Mouse (Mus musculus) embryonic facial prominence, embryonic 11.5 days (tissue): ENCODE measurements around the gene Slc12a8. TPM values are rescaled to one million over a fixed set of nuclear protein-coding genes. Genes with fewer than 3 reads are reported as not detected.

Experiments used
- ATAC-seq: fragments of 200-750 bp; cut with Nextera tagmentation; replicated peaks from 2 replicates; pipeline ENCODE4 v1.8.0; 2017; ENCODE audit warnings: low read depth; ENCODE audit not compliant: insufficient number of reproducible peaks, low FRiP score, low TSS enrichment
- DNase-seq: peaks from one replicate; pipeline ENCODE4 v3.0.0-alpha.2; 2015; ENCODE audit warnings: low spot score
- H3K27ac ChIP-seq: fragments of 300-500 bp; sonication (generic); replicated peaks from 2 replicates; pipeline ENCODE4 v1.5.1; 2014; ENCODE audit warnings: mild to moderate bottlenecking, low read depth, low read length, control low read depth
- H3K27me3 ChIP-seq: fragments of 300-500 bp; sonication (generic); 2 replicates; pipeline ENCODE4 v1.6.1; 2014; ENCODE audit warnings: mild to moderate bottlenecking, low read length, moderate library complexity, mixed read lengths; ENCODE audit not compliant: control insufficient read depth, insufficient read depth
- H3K36me3 ChIP-seq: fragments of 300-500 bp; sonication (generic); replicated peaks from 2 replicates; pipeline ENCODE4 v1.6.1; 2014; ENCODE audit warnings: low read depth, mild to moderate bottlenecking, low read length, moderate library complexity, mixed read lengths; ENCODE audit not compliant: control insufficient read depth, insufficient read depth
- H3K4me1 ChIP-seq: fragments of 300-500 bp; sonication (generic); 2 replicates; pipeline ENCODE4 v1.6.1; 2014; ENCODE audit warnings: low read length, mixed read lengths; ENCODE audit not compliant: control insufficient read depth, insufficient read depth
- H3K4me2 ChIP-seq: fragments of 300-500 bp; sonication (generic); 2 replicates; pipeline ENCODE4 v1.6.1; 2014; ENCODE audit warnings: low read depth, mild to moderate bottlenecking, control low read depth, low read length, moderate library complexity
- H3K4me3 ChIP-seq: fragments of 300-500 bp; sonication (generic); 2 replicates; pipeline ENCODE4 v1.5.1; 2014; ENCODE audit warnings: low read depth, low read length, control low read depth
- H3K9ac ChIP-seq: fragments of 300-500 bp; sonication (generic); replicated peaks from 2 replicates; pipeline ENCODE4 v1.6.1; 2014; ENCODE audit warnings: mild to moderate bottlenecking, control low read depth, low read length
- H3K9me3 ChIP-seq: fragments of 300-500 bp; sonication (generic); replicated peaks from 2 replicates; pipeline ENCODE4 v1.6.1; 2016; ENCODE audit warnings: mild to moderate bottlenecking, low read length, inconsistent platforms, mixed read lengths; ENCODE audit not compliant: control insufficient read depth
- WGBS: fragments of 180-500 bp; shearing (Covaris S2); extraction: QIAGEN DNeasy Blood & Tissue Kit; methylation state at CpG from one replicate; pipeline ENCODE4 v1.1.7; 2014; 5-methylcytosine and 5-hydroxymethylcytosine counted together
- polyA plus RNA-seq: library from polyadenylated mRNA; unstranded; fragments of >200 nt; fragmentation: Nextera tagmentation; extraction: Ambion mirVana; gene quantifications from 2 replicates; pipeline ENCODE4 v1.2.1, GENCODE M21; 2014

Slc12a8 gene
- polyA plus RNA-seq, 1 experiment from 2014 or later, result 0.35 TPM

DNA sequence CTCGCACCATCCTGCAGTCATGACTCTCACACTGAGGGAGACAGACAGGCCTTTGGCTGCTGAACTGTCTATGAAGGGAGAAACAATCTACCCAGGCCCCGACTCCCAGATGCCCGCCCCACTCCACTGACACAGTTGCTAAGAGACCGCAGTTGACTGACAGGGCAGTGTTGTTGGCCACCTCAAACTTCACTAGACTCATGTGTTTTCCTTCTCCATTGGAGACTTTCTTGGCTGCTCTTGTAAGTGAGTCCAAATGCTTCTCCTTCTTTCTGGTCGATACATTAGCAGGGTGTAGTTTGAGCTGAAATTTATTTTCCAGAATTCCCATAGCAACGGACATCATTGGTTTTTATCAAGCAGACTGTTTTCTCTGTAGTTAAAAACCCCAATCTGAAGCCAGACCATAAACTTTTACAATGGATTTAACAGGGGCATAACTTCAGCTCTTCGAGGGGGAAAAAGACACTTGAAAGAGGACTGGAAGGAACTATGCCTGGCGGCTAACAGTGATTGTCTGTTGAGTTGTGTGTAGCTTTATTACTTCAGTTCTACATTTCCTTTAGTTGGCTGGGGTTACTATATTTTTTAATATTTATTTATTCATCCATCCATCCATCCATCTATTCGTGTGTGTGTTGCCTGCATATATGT is 36.7 kb downstream of the Slc12a8 start:
- no peaks in the 10 kb centered on the region for H3K27me3 ChIP-seq
- DNase-seq (no peak), ATAC-seq (no peak)
- no peaks in the 10 kb centered on the region for H3K9me3 ChIP-seq
- no peak overlapping the region for H3K27ac ChIP-seq
- 77% methylated on average over 9 of the region's 9 CpGs for WGBS
- H3K4me1 ChIP-seq, result no peaks in the 10 kb centered on the region
- H3K36me3 ChIP-seq, result no peaks in the 10 kb centered on the region
- no peak overlapping the region for H3K4me3 ChIP-seq
- no peak overlapping the region for H3K4me2 ChIP-seq
- no peak overlapping the region for H3K9ac ChIP-seq

DNA sequence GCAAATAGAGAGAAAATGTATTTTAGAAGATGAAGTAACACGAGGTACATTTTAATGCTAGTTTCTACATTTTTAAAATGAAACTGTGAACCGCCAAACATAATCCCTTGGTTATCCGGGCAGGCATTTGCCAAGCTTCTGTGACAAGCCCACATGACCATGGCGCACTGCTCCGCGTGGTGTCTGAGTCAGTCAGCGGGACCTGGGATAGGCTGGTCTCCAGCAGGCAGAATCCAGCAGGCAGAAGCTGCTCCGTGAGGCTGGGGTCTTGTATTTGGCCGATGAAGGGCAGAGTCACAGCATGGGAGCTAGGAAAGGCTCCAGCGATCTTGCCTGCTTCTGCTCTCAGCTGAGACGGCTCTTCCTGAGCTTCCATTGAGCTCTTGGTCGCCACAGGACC is 41.0 kb downstream of the Slc12a8 start:
- Histone ChIP-seq H3K4me1 (no peaks in the 10 kb centered on the region), H3K4me2 (no peak overlapping the region), H3K9ac (no peak overlapping the region), H3K27ac (no peak overlapping the region), H3K9me3 (no peaks in the 10 kb centered on the region), H3K36me3 (no peaks in the 10 kb centered on the region), H3K4me3 (no peak overlapping the region), H3K27me3 (no peaks in the 10 kb centered on the region)
- ATAC-seq, result no peak
- DNase-seq, result no peak
- WGBS, result 83% methylated on average over 12 of the region's 12 CpGs

DNA sequence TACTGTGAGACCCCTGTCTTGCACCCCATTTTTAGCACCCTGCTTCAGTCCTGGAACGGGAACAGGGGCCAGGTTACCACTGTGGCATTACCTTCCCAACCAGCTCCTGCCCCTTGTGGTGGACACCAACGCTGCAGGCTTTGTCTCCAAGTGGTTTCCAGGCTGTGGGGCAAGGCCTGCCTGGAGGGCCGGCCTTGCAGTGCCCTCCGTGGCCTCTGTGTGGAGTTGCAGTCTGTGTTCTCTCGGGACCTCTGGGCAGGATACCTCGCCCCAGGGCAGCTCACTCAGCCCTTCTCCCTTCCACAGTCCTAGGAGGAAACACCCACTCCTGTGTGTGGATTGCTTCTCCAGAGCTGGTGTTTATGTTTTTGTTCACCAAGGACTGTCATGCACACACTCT is 43.2 kb downstream of the Slc12a8 start:
- no peaks in the 10 kb centered on the region for H3K27me3 ChIP-seq
- no peaks in the 10 kb centered on the region for H3K36me3 ChIP-seq
- H3K9me3 ChIP-seq, result no peaks in the 10 kb centered on the region
- no peak overlapping the region for H3K27ac ChIP-seq
- ATAC-seq (peak; percentile 81), DNase-seq (peak; percentile 88)
- H3K4me1 ChIP-seq, result no peaks in the 10 kb centered on the region
- no peak overlapping the region for H3K4me3 ChIP-seq
- WGBS, result under 1% methylated on average over 6 of the region's 6 CpGs
- H3K9ac ChIP-seq, result no peak overlapping the region
- no peak overlapping the region for H3K4me2 ChIP-seq

DNA sequence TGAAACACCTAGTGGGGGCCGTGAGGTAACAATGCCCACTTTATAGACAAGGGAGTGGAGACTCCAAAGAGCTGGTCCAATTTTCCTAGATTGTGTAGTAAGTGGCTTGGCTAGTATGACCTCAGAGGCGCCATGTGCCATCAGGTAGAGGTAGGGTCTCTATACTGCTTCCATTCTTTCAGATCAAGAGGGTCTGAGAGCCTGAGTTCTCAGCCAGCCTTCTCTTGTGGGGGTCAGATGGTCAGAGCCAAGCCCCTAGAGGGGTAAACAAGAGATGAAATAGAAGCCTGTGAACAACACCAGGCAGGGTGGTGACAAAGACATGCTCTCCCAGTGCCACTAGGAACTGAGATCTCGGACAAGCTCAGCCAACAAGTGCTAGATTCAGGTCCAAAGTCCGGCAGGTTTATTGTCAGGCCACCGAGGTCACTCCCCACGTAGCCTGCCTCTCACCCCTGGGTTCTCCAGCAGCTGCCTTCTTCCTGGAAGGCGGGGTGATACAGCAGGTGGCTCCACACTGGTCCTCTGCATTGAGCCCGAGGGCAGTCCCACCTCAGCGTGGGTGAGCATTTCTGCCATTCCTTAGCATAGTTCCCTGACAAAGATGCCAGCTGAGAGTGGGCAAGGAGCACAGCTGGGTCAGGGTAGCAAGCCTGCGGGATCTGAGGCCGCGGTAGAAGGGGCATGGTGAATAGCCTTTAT is 44.3 kb downstream of the Slc12a8 start:
- no peak overlapping the region for H3K27ac ChIP-seq
- ATAC-seq (no peak), DNase-seq (no peak)
- H3K4me2 ChIP-seq, result no peak overlapping the region
- no peaks in the 10 kb centered on the region for H3K4me1 ChIP-seq
- no peak overlapping the region for H3K9ac ChIP-seq
- H3K36me3 ChIP-seq, result no peaks in the 10 kb centered on the region
- no peak overlapping the region for H3K4me3 ChIP-seq
- 82% methylated on average over 12 of the region's 12 CpGs for WGBS
- H3K9me3 ChIP-seq, result no peaks in the 10 kb centered on the region
- no peaks in the 10 kb centered on the region for H3K27me3 ChIP-seq

DNA sequence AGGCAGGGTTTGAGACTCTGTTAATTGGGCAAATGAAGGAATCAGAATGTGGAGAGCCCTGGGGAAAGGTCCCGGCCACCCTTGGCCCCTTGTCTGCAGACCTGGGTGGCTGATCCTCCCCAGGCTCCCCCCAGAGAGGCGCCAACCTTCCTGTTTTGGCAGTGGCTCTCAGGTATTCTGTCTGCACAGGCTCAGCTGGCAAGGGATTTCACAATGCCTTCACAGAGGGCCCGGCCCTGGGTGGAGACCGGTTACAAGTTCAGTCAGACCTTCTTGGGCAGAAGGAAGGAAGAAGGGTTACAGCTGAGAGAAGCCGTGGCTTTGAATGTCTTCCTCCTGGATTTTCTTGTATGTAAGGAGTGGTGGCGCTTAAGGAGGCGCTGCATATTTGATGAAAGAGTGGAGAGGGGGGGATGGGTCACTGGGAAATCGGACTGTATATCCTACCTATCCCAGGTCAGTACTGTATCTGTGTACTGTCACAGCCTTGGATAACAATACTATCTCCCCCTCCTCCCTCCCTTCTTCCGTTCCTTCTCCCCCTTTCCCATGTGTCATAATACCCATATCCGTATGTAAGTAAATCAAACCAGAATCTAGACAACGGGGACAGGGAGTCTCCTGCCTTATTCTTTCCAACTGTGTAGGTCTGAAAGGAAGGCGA is 45.9 kb downstream of the Slc12a8 start:
- Histone ChIP-seq H3K36me3 (no peaks in the 10 kb centered on the region), H3K4me1 (no peaks in the 10 kb centered on the region), H3K9me3 (no peaks in the 10 kb centered on the region), H3K27me3 (no peaks in the 10 kb centered on the region), H3K4me2 (no peak overlapping the region), H3K27ac (no peak overlapping the region), H3K4me3 (no peak overlapping the region), H3K9ac (no peak overlapping the region)
- 81% methylated on average over 12 of the region's 12 CpGs for WGBS
- no peak for DNase-seq
- no peak for ATAC-seq

DNA sequence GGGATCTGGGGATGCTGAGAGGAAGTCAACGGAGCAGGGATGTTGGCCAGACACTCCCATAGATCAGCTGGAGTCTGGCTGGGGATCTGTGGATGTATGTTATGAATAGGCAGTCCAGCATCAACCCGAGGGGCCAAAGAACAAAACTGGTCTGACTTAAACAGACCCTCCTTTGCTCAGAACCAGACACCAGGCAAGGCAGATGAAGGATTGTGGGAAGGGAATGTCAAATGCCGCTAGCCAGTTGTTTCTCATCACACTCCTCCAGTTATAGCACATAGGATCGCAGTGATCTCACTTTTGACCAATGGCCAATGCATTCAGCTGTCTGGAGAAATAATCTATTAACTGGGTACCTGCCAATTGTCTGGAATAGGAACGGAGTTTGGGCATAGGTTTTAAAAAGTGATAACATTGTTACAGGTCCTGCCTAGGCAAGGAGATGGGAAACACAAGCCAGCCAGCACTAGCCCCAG is 46.4 kb downstream of the Slc12a8 start:
- no peak overlapping the region for H3K4me3 ChIP-seq
- ATAC-seq (no peak), DNase-seq (no peak)
- no peaks in the 10 kb centered on the region for H3K36me3 ChIP-seq
- H3K4me1 ChIP-seq, result no peaks in the 10 kb centered on the region
- no peaks in the 10 kb centered on the region for H3K9me3 ChIP-seq
- no peak overlapping the region for H3K4me2 ChIP-seq
- no peak overlapping the region for H3K27ac ChIP-seq
- H3K27me3 ChIP-seq, result no peaks in the 10 kb centered on the region
- 84% methylated on average over 5 of the region's 5 CpGs for WGBS
- H3K9ac ChIP-seq, result no peak overlapping the region

DNA sequence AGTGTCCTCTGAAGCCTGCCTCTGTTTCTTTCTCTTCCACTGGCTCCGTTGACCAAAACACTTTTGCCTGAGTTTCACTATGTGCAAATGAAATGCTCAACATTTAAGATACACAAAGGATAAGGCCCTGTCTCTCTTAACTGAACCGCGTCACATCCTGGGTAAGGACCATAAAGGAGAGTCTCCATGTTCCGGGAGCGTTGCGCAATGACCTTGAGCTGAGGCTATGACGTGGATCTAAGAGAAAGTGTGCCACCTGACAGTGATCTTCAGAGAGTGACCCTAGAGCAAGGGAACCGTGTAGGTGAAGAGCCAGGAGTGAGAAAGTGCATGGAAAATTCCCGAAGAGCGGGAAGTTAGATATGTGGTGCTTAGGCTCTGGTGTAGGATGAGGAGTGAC is 49.3 kb downstream of the Slc12a8 start:
- WGBS, result 86% methylated on average over 10 of the region's 10 CpGs
- H3K4me3 ChIP-seq, result no peak overlapping the region
- no peak overlapping the region for H3K9ac ChIP-seq
- H3K4me2 ChIP-seq, result no peak overlapping the region
- no peaks in the 10 kb centered on the region for H3K36me3 ChIP-seq
- no peak overlapping the region for H3K27ac ChIP-seq
- ATAC-seq (no peak), DNase-seq (no peak)
- H3K27me3 ChIP-seq, result no peaks in the 10 kb centered on the region
- no peaks in the 10 kb centered on the region for H3K9me3 ChIP-seq
- no peaks in the 10 kb centered on the region for H3K4me1 ChIP-seq

DNA sequence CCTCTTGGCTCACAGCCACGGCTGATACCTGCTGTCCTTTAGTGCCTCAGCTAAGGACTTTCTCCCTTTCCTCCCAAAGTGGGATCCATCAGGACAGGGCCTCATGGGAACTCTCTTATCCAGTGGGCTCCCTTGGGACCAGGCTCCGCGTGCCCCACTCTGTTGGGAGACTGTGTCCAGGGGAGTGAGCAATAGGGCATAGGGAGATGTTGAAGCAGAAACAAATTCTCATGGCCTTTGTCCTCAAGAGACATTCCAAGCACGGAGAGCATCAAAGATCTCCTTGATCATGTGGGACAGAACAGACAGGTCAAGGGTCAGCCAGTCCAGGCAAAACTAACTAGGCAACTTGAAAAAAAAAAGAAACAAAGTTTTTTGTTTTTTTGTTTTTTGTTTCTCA is 50.6 kb downstream of the Slc12a8 start:
- Histone ChIP-seq H3K9me3 (no peaks in the 10 kb centered on the region), H3K9ac (no peak overlapping the region), H3K36me3 (no peaks in the 10 kb centered on the region), H3K27me3 (no peaks in the 10 kb centered on the region), H3K27ac (no peak overlapping the region), H3K4me2 (no peak overlapping the region), H3K4me3 (no peak overlapping the region), H3K4me1 (no peaks in the 10 kb centered on the region)
- no peak for DNase-seq
- no peak for ATAC-seq
- 57% methylated on average over 4 of the region's 4 CpGs for WGBS
